Mouse (Mus musculus) midbrain, embryonic 11.5 days (tissue): ENCODE measurements at regions not wholly inside any gene's neighbourhood (a gene's known extent, or its start where the extent isn't known, plus 50 kb on each side); places are given as distances from the start of the nearest gene placed in this dataset.

Source experiments
- ATAC-seq: fragments of 200-750 bp; cut with Nextera tagmentation; 2 replicates; pipeline ENCODE4 v1.8.0; 2017; ENCODE audit warnings: moderate TSS enrichment, moderate library complexity; ENCODE audit not compliant: low FRiP score
- DNase-seq: peaks from one replicate; pipeline ENCODE4 v3.0.0; 2015; ENCODE audit warnings: low spot score; ENCODE audit errors: missing footprints
- H3K27ac ChIP-seq: fragments of 300-500 bp; sonication (generic); 2 replicates; pipeline ENCODE4 v1.5.1; 2014; ENCODE audit warnings: low read depth, low read length
- H3K27me3 ChIP-seq: fragments of 300-500 bp; sonication (generic); 2 replicates; pipeline ENCODE4 v1.6.1; 2014; ENCODE audit warnings: mild to moderate bottlenecking, low read length, moderate library complexity, mixed read lengths; ENCODE audit not compliant: control insufficient read depth, insufficient read depth
- H3K36me3 ChIP-seq: fragments of 300-500 bp; sonication (generic); 2 replicates; pipeline ENCODE4 v1.6.1; 2014; ENCODE audit warnings: mild to moderate bottlenecking, low read length, moderate library complexity, mixed read lengths; ENCODE audit not compliant: control insufficient read depth, insufficient read depth
- H3K4me1 ChIP-seq: fragments of 300-500 bp; sonication (generic); 2 replicates; pipeline ENCODE4 v1.6.1; 2014; ENCODE audit warnings: low read length; ENCODE audit not compliant: control insufficient read depth, insufficient read depth
- H3K4me2 ChIP-seq: fragments of 300-500 bp; sonication (generic); 2 replicates; pipeline ENCODE4 v1.6.1; 2014; ENCODE audit warnings: mild to moderate bottlenecking, moderate library complexity
- H3K4me3 ChIP-seq: fragments of 300-500 bp; sonication (generic); 2 replicates; pipeline ENCODE4 v1.5.1; 2014; ENCODE audit warnings: low read depth, low read length
- H3K9ac ChIP-seq: fragments of 300-500 bp; sonication (generic); 2 replicates; pipeline ENCODE4 v1.6.1; 2014; ENCODE audit warnings: low read length
- H3K9me3 ChIP-seq: fragments of 300-500 bp; sonication (generic); 2 replicates; pipeline ENCODE4 v1.6.1; 2016; ENCODE audit warnings: low read length; ENCODE audit not compliant: control insufficient read depth
- WGBS: fragments of 180-500 bp; shearing (Covaris S2); extraction: QIAGEN DNeasy Blood & Tissue Kit; methylation state at CpG from one replicate; pipeline ENCODE4 v1.1.7; 2014; 5-methylcytosine and 5-hydroxymethylcytosine counted together

DNA sequence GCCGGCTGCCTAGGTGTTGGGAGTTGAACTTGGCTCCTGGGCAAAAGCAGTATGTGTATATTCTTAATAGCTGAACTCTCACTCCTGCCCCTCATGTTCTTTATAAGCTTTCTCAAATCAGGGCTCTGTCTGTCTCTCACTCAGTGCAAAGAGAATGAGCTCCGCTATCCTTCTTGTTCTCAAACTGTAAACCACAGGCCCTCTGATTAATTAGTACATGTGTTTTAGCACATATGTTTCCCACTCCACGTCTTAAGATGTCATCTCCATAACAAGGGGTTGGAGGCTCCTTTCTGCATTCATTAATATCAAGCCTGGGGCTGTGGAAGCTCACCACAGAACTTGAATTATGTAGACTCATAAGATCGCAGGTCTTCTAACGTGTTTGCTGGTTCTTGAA, 104.7 kb downstream of the Nsun3 start:
- Histone ChIP-seq H3K36me3 (no peaks in the 10 kb centered on the region), H3K4me2 (no peak overlapping the region), H3K4me1 (no peaks in the 10 kb centered on the region), H3K4me3 (no peak overlapping the region), H3K27ac (no peak overlapping the region), H3K9me3 (no peaks in the 10 kb centered on the region), H3K27me3 (no peaks in the 10 kb centered on the region), H3K9ac (no peak overlapping the region)
- ATAC-seq (no peak), DNase-seq (no peak)
- WGBS: 88% methylated on average over 5 of the region's 5 CpGs

DNA sequence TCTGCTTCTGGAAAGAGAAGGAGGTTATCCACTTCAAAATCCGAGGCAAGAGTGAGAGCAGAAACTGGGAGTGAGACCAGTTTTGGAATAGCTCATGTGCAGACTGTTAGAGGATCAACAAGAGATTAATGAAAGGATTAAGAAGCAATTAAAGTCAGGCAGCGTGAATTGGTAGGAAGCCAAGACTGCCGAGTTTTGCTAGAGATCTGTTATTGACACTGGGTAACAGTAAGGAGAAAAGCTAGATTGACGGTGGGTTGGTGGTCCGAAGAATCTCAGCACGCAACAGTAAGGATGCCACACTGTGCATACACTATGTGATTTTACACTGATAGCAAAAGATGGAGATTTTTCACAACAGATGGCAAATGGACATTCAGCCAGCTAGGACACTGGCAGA, 109.8 kb downstream of the Nsun3 start:
- Histone ChIP-seq H3K4me3 (no peak overlapping the region), H3K9ac (no peak overlapping the region), H3K9me3 (no peaks in the 10 kb centered on the region), H3K4me1 (no peaks in the 10 kb centered on the region), H3K27me3 (no peaks in the 10 kb centered on the region), H3K36me3 (no peaks in the 10 kb centered on the region), H3K4me2 (no peak overlapping the region), H3K27ac (no peak overlapping the region)
- WGBS: 79% methylated on average over 6 of the region's 6 CpGs
- ATAC-seq (no peak), DNase-seq (no peak)

GRCm38 (mm10) chr16:62657383-62657782, 129.2 kb downstream of the Nsun3 start:
- DNase-seq (no peak), ATAC-seq (no peak)
- H3K9ac ChIP-seq: no peak overlapping the region
- no peaks in the 10 kb centered on the region for H3K4me1 ChIP-seq
- 91% methylated on average over 2 of the region's 2 CpGs for WGBS
- no peaks in the 10 kb centered on the region for H3K27me3 ChIP-seq
- H3K4me2 ChIP-seq: no peak overlapping the region
- H3K27ac ChIP-seq: no peak overlapping the region
- H3K9me3 ChIP-seq: no peaks in the 10 kb centered on the region
- no peaks in the 10 kb centered on the region for H3K36me3 ChIP-seq
- no peak overlapping the region for H3K4me3 ChIP-seq

- H3K27me3 ChIP-seq: no peaks in the 10 kb centered on the region
- no peak overlapping the region for H3K27ac ChIP-seq
- no peak overlapping the region for H3K4me3 ChIP-seq
- H3K4me1 ChIP-seq: no peaks in the 10 kb centered on the region
- no peak overlapping the region for H3K4me2 ChIP-seq
- DNase-seq (peak; percentile 39), ATAC-seq (no peak)
- no peaks in the 10 kb centered on the region for H3K9me3 ChIP-seq
- no peaks in the 10 kb centered on the region for H3K36me3 ChIP-seq
- 91% methylated on average over 1 of the region's 1 CpGs for WGBS
- no peak overlapping the region for H3K9ac ChIP-seq
Measured at GRCm38 (mm10) chr16:62654436-62654835, 132.2 kb downstream of the Nsun3 start.

DNA sequence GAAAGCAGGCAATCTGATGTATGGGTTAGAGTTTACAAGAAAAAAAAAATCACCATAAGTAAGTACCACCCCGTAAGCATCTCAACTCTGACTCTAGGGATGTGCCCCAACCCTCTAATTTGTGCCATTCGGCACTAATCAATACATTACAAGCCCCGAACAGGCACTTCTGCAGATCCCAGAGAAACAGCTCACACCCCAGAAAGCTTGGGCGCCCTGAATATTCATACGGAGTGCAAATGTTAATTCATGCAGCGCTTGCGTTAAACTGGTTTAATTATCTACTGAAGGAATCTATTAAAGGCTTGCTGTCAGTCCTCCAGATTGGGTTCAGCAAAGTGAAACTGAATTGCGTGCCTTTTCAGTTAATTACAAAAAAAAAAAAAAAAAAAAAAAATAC, 132.8 kb downstream of the Nsun3 start:
- WGBS: 50% methylated on average over 8 of the region's 8 CpGs
- Histone ChIP-seq H3K4me3 (no peak overlapping the region), H3K36me3 (no peaks in the 10 kb centered on the region), H3K9ac (no peak overlapping the region), H3K27me3 (no peaks in the 10 kb centered on the region), H3K9me3 (no peaks in the 10 kb centered on the region), H3K27ac (no peak overlapping the region), H3K4me2 (no peak overlapping the region), H3K4me1 (no peaks in the 10 kb centered on the region)
- ATAC-seq (peak; percentile 33; the same call in 1 of the 2 replicates), DNase-seq (no peak)

GRCm38 (mm10) chr16:62652769-62653465, 133.7 kb downstream of the Nsun3 start:
- H3K27me3 ChIP-seq: no peaks in the 10 kb centered on the region
- DNase-seq (peak; percentile 70), ATAC-seq (no peak)
- H3K27ac ChIP-seq: no peak overlapping the region
- no peak overlapping the region for H3K9ac ChIP-seq
- no peaks in the 10 kb centered on the region for H3K4me1 ChIP-seq
- no peaks in the 10 kb centered on the region for H3K9me3 ChIP-seq
- H3K36me3 ChIP-seq: no peaks in the 10 kb centered on the region
- 84% methylated on average over 6 of the region's 6 CpGs for WGBS
- H3K4me3 ChIP-seq: no peak overlapping the region
- no peak overlapping the region for H3K4me2 ChIP-seq

- H3K4me2 ChIP-seq: no peak overlapping the region
- no peak for DNase-seq
- H3K27me3 ChIP-seq: no peaks in the 10 kb centered on the region
- no peaks in the 10 kb centered on the region for H3K36me3 ChIP-seq
- H3K4me3 ChIP-seq: no peak overlapping the region
- no peak overlapping the region for H3K9ac ChIP-seq
- ATAC-seq: no peak
- 88% methylated on average over 7 of the region's 7 CpGs for WGBS
- no peaks in the 10 kb centered on the region for H3K9me3 ChIP-seq
- H3K4me1 ChIP-seq: no peaks in the 10 kb centered on the region
- no peak overlapping the region for H3K27ac ChIP-seq
Measured at GRCm38 (mm10) chr16:62650856-62651255, 135.8 kb downstream of the Nsun3 start.

GRCm38 (mm10) chr16:62648326-62648725, 138.3 kb downstream of the Nsun3 start:
- H3K9ac ChIP-seq: no peak overlapping the region
- no peak overlapping the region for H3K4me3 ChIP-seq
- ATAC-seq (peak; percentile 71), DNase-seq (no peak)
- 49% methylated on average over 8 of the region's 8 CpGs for WGBS
- no peaks in the 10 kb centered on the region for H3K4me1 ChIP-seq
- H3K4me2 ChIP-seq: no peak overlapping the region
- H3K27me3 ChIP-seq: no peaks in the 10 kb centered on the region
- H3K27ac ChIP-seq: no peak overlapping the region
- no peaks in the 10 kb centered on the region for H3K9me3 ChIP-seq
- no peaks in the 10 kb centered on the region for H3K36me3 ChIP-seq

DNA sequence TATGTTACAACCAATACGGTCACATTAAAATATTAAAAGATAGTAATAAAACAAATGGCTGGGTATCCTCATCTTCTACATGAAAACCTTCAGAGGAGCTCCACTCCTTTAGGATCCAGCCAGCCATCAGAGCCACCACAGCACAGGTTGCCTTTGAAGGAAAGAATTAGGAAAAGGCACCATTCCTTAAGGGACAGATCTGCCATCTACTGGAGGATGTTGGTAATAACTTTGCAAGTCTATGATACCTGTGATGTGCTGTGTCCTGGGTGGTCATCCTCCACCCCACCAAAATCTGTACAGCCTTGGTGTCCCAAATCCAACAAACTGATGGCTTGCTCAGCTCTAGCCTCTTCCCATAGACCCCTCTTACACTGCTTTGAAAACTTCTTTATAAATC, 140.5 kb downstream of the Nsun3 start:
- DNase-seq (no peak), ATAC-seq (peak; percentile 49; the same call in 1 of the 2 replicates)
- Histone ChIP-seq H3K9me3 (no peaks in the 10 kb centered on the region), H3K36me3 (no peaks in the 10 kb centered on the region), H3K27me3 (no peaks in the 10 kb centered on the region), H3K27ac (no peak overlapping the region), H3K4me1 (no peaks in the 10 kb centered on the region), H3K9ac (no peak overlapping the region), H3K4me3 (no peak overlapping the region), H3K4me2 (no peak overlapping the region)
- WGBS: 80% methylated on average over 1 of the region's 1 CpGs
